Mouse (Mus musculus): ENCODE data around the gene Dock11. TPM values are rescaled to one million over a fixed set of nuclear protein-coding genes. Genes with fewer than 3 reads are reported as not detected.

Dock11 gene
- polyA plus RNA-seq, 1 experiment from 2014 or later = 49.2 TPM

DNA sequence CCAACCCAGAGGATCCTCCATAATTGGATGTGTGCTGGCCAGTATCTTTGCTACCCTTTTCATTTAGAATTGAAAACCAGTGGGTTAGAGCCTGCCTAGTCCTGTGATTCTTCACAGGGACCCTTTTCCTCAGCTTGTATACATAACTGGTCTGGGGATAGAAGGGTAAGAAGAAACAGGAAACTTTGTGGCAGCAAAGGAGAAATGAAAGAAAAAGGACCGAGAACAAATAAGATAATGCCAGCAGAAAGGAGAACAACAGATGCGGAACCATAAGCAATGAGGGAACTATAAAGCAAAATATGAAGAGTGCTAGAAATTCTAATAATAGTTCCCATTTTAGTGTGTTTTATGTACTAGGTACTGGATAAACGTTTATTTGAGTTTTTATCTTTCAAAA is 212.7 kb downstream of the Dock11 start:
- 24% methylated on average over 3 of the region's 3 CpGs for WGBS (ENCODE audit: missing documents)
- Histone ChIP-seq H3K27ac (peak overlapping the region; percentile 81), H3K4me3 (ENCODE audit: inconsistent target) (no peak overlapping the region), H3K36me3 (ENCODE audit: inconsistent target) (no peaks in the 10 kb centered on the region), H3K79me2 (ENCODE audit: inconsistent target) (no peaks in the 10 kb centered on the region)

- Histone ChIP-seq H3K4me3 (ENCODE audit: inconsistent target) (no peak overlapping the region), H3K79me2 (ENCODE audit: inconsistent target) (no peaks in the 10 kb centered on the region; the same call in 1 of the 2 replicates), H3K27ac (no peak overlapping the region), H3K36me3 (ENCODE audit: inconsistent target) (no peaks in the 10 kb centered on the region)
- WGBS (ENCODE audit: missing documents) = 18% methylated on average over 2 of the region's 3 CpGs
Measured at GRCm38 (mm10) chrX:36108601-36109000, 220.0 kb downstream of the Dock11 start.

GRCm38 (mm10) chrX:36111622-36112421 is 223.2 kb downstream of the Dock11 start, which contains the start of gene Il13ra1:
TSS of gene Il13ra1 (plus strand) at chrX:36112110.
- Histone ChIP-seq H3K36me3 (ENCODE audit: inconsistent target) (no peaks in the 10 kb centered on the region), H3K4me3 (ENCODE audit: inconsistent target) (peak within 1 kb of the TSS; percentile 18; the same call in 1 of the 2 replicates), H3K79me2 (ENCODE audit: inconsistent target) (peaks cover 6% of the 10 kb centered on the region; the same call in 1 of the 2 replicates), H3K27ac (no peak within 1 kb of the TSS)
- 19% methylated on average over 51 of the region's 51 CpGs for WGBS (ENCODE audit: missing documents)

- peak overlapping the region; percentile 18; the same call in 1 of the 2 replicates for H3K4me3 ChIP-seq (ENCODE audit: inconsistent target)
- H3K79me2 ChIP-seq (ENCODE audit: inconsistent target) = peaks cover 6% of the 10 kb centered on the region; the same call in 1 of the 2 replicates
- H3K36me3 ChIP-seq (ENCODE audit: inconsistent target) = no peaks in the 10 kb centered on the region
- 20% methylated on average over 9 of the region's 9 CpGs for WGBS (ENCODE audit: missing documents)
- no peak overlapping the region for H3K27ac ChIP-seq
Measured at GRCm38 (mm10) chrX:36112422-36112750, 223.8 kb downstream of the Dock11 start.

DNA sequence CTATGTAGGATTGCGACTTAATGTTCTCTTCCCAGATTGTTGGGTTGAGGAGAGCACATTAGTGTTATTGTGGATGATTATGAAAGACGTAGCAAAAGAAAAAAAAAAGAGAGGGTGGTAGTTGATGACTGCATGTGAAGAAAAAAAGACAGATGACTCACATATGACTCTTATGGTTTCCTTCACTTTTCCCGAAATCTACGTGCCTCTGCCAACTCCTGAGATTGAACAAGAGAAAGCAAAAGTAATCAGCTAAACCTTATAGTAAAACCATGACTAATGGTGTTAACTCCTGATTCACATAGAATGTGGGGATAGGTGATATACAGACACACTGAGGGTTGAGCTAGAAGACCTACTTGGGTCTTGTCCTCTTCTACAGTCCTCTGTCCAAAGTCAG is 226.5 kb downstream of the Dock11 start:
- WGBS (ENCODE audit: missing documents) = 67% methylated on average over 4 of the region's 4 CpGs
- H3K27ac ChIP-seq = no peak overlapping the region

More for the DNA sequence above, 226.5 kb downstream of the Dock11 start:
- H3K36me3 ChIP-seq (ENCODE audit: inconsistent target) = no peaks in the 10 kb centered on the region
- no peak overlapping the region for H3K4me3 ChIP-seq (ENCODE audit: inconsistent target)
- H3K79me2 ChIP-seq (ENCODE audit: inconsistent target) = peaks cover 6% of the 10 kb centered on the region; the same call in 1 of the 2 replicates

Other genes with a start within 250 kb of the Dock11 start
- 7.8 to 19.6 TPM (median 13.6 TPM) in 3 replicates for gene Il13ra1, start 223.3 kb downstream of the Dock11 start, polyA plus RNA-seq (2018)